Mouse (Mus musculus): Measurements from ENCODE around the gene Insig1. TPM values are rescaled to one million over a fixed set of nuclear protein-coding genes. Genes with fewer than 3 reads are reported as not detected.

Gene Insig1
- polyA plus RNA-seq, 1 experiment from 2014 or later = 57.6 TPM

GRCm38 (mm10) chr5:28039746-28040655 lies 31.2 kb upstream of the Insig1 start:
- WGBS = 68% methylated on average over 7 of the region's 7 CpGs
- H3K9ac ChIP-seq = no peak overlapping the region
- no peak overlapping the region for H3K4me2 ChIP-seq
- H3K4me3 ChIP-seq = no peak overlapping the region
- ATAC-seq (ENCODE audit: borderline replicate concordance, extremely low read depth, low FRiP score, low TSS enrichment) = no peak
- no peak overlapping the region for H3K27ac ChIP-seq
- H3K4me1 ChIP-seq = peaks cover 30% of the 10 kb centered on the region
- no peaks in the 10 kb centered on the region for H3K9me3 ChIP-seq
- H3K36me3 ChIP-seq = no peaks in the 10 kb centered on the region
- H3K27me3 ChIP-seq = no peaks in the 10 kb centered on the region

- no peak overlapping the region for H3K27ac ChIP-seq
- H3K4me3 ChIP-seq = no peak overlapping the region
- no peak overlapping the region for H3K4me2 ChIP-seq
- no peak for ATAC-seq (ENCODE audit: borderline replicate concordance, extremely low read depth, low FRiP score, low TSS enrichment)
- no peaks in the 10 kb centered on the region for H3K9me3 ChIP-seq
- no peaks in the 10 kb centered on the region for H3K27me3 ChIP-seq
- H3K4me1 ChIP-seq = peaks cover 30% of the 10 kb centered on the region
- WGBS = 80% methylated on average over 3 of the region's 3 CpGs
- H3K9ac ChIP-seq = no peak overlapping the region
- no peaks in the 10 kb centered on the region for H3K36me3 ChIP-seq
Observed at GRCm38 (mm10) chr5:28040726-28041125, 30.4 kb upstream of the Insig1 start.

- WGBS = 93% methylated on average over 3 of the region's 3 CpGs
- no peak overlapping the region for H3K4me2 ChIP-seq
- H3K27ac ChIP-seq = no peak overlapping the region
- H3K4me3 ChIP-seq = no peak overlapping the region
- ATAC-seq (ENCODE audit: borderline replicate concordance, extremely low read depth, low FRiP score, low TSS enrichment) = no peak
- no peaks in the 10 kb centered on the region for H3K9me3 ChIP-seq
- peaks cover 24% of the 10 kb centered on the region for H3K4me1 ChIP-seq
- H3K27me3 ChIP-seq = no peaks in the 10 kb centered on the region
- H3K36me3 ChIP-seq = no peaks in the 10 kb centered on the region
- H3K9ac ChIP-seq = no peak overlapping the region
Observed at GRCm38 (mm10) chr5:28042021-28042420, 29.1 kb upstream of the Insig1 start.

GRCm38 (mm10) chr5:28042779-28043178 lies 28.4 kb upstream of the Insig1 start:
- no peak for ATAC-seq (ENCODE audit: borderline replicate concordance, extremely low read depth, low FRiP score, low TSS enrichment)
- Histone ChIP-seq H3K9me3 (no peaks in the 10 kb centered on the region), H3K9ac (no peak overlapping the region), H3K27ac (no peak overlapping the region), H3K36me3 (no peaks in the 10 kb centered on the region), H3K4me3 (no peak overlapping the region), H3K4me1 (peaks cover 16% of the 10 kb centered on the region), H3K4me2 (no peak overlapping the region), H3K27me3 (no peaks in the 10 kb centered on the region)
- WGBS = 22% methylated on average over 2 of the region's 2 CpGs

GRCm38 (mm10) chr5:28043386-28043785 lies 27.8 kb upstream of the Insig1 start:
- no peak overlapping the region for H3K9ac ChIP-seq
- no peak overlapping the region for H3K27ac ChIP-seq
- no peak for ATAC-seq (ENCODE audit: borderline replicate concordance, extremely low read depth, low FRiP score, low TSS enrichment)
- H3K27me3 ChIP-seq = no peaks in the 10 kb centered on the region
- H3K36me3 ChIP-seq = no peaks in the 10 kb centered on the region
- 59% methylated on average over 5 of the region's 5 CpGs for WGBS
- peaks cover 10% of the 10 kb centered on the region for H3K4me1 ChIP-seq
- H3K4me3 ChIP-seq = no peak overlapping the region
- H3K4me2 ChIP-seq = no peak overlapping the region
- H3K9me3 ChIP-seq = no peaks in the 10 kb centered on the region

GRCm38 (mm10) chr5:28046966-28047365 lies 24.2 kb upstream of the Insig1 start:
- H3K9me3 ChIP-seq = no peaks in the 10 kb centered on the region
- 68% methylated on average over 3 of the region's 3 CpGs for WGBS
- H3K4me2 ChIP-seq = no peak overlapping the region
- 0 out of 2 replicates have a peak, but pooled peaks cover 8% of the 10 kb centered on the region for H3K4me1 ChIP-seq
- ATAC-seq (ENCODE audit: borderline replicate concordance, extremely low read depth, low FRiP score, low TSS enrichment) = no peak
- no peak overlapping the region for H3K27ac ChIP-seq
- no peak overlapping the region for H3K4me3 ChIP-seq
- H3K9ac ChIP-seq = no peak overlapping the region
- H3K27me3 ChIP-seq = no peaks in the 10 kb centered on the region
- no peaks in the 10 kb centered on the region for H3K36me3 ChIP-seq

GRCm38 (mm10) chr5:28047961-28048360 lies 23.2 kb upstream of the Insig1 start:
- no peak for ATAC-seq (ENCODE audit: borderline replicate concordance, extremely low read depth, low FRiP score, low TSS enrichment)
- H3K27me3 ChIP-seq = no peaks in the 10 kb centered on the region
- H3K4me1 ChIP-seq = no peaks in the 10 kb centered on the region
- H3K4me3 ChIP-seq = no peak overlapping the region
- no peak overlapping the region for H3K9ac ChIP-seq
- no peak overlapping the region for H3K4me2 ChIP-seq
- no peaks in the 10 kb centered on the region for H3K36me3 ChIP-seq
- no peak overlapping the region for H3K27ac ChIP-seq
- 62% methylated on average over 1 of the region's 1 CpGs for WGBS
- H3K9me3 ChIP-seq = no peaks in the 10 kb centered on the region

- Histone ChIP-seq H3K4me2 (no peak overlapping the region), H3K9ac (no peak overlapping the region), H3K4me3 (no peak overlapping the region), H3K27ac (peak overlapping the region; percentile 72), H3K4me1 (0 out of 2 replicates have a peak, but pooled peaks cover 12% of the 10 kb centered on the region), H3K27me3 (no peaks in the 10 kb centered on the region), H3K9me3 (no peaks in the 10 kb centered on the region), H3K36me3 (no peaks in the 10 kb centered on the region)
- ATAC-seq (ENCODE audit: borderline replicate concordance, extremely low read depth, low FRiP score, low TSS enrichment) = peak; percentile 89
- WGBS = 39% methylated on average over 2 of the region's 2 CpGs
Observed at GRCm38 (mm10) chr5:28055450-28055849, 15.7 kb upstream of the Insig1 start.

- H3K9ac ChIP-seq = no peak overlapping the region
- no peaks in the 10 kb centered on the region for H3K9me3 ChIP-seq
- WGBS = 83% methylated on average over 3 of the region's 3 CpGs
- no peaks in the 10 kb centered on the region for H3K36me3 ChIP-seq
- H3K27ac ChIP-seq = no peak overlapping the region
- H3K4me3 ChIP-seq = no peak overlapping the region
- H3K4me2 ChIP-seq = no peak overlapping the region
- peaks cover 22% of the 10 kb centered on the region for H3K4me1 ChIP-seq
- no peak for ATAC-seq (ENCODE audit: borderline replicate concordance, extremely low read depth, low FRiP score, low TSS enrichment)
- H3K27me3 ChIP-seq = no peaks in the 10 kb centered on the region
Observed at GRCm38 (mm10) chr5:28056877-28057276, 14.3 kb upstream of the Insig1 start.

GRCm38 (mm10) chr5:28060506-28060905 lies 10.7 kb upstream of the Insig1 start:
- Histone ChIP-seq H3K9me3 (no peaks in the 10 kb centered on the region), H3K4me1 (peaks cover 21% of the 10 kb centered on the region), H3K27me3 (no peaks in the 10 kb centered on the region), H3K27ac (peak overlapping the region; percentile 95), H3K36me3 (no peaks in the 10 kb centered on the region), H3K4me2 (no peak overlapping the region), H3K9ac (no peak overlapping the region), H3K4me3 (no peak overlapping the region)
- ATAC-seq (ENCODE audit: borderline replicate concordance, extremely low read depth, low FRiP score, low TSS enrichment) = peak; percentile 70

- ATAC-seq (ENCODE audit: borderline replicate concordance, extremely low read depth, low FRiP score, low TSS enrichment) = peak; percentile 72
- H3K36me3 ChIP-seq = no peaks in the 10 kb centered on the region
- H3K4me1 ChIP-seq = peaks cover 22% of the 10 kb centered on the region
- H3K9me3 ChIP-seq = no peaks in the 10 kb centered on the region
- H3K4me2 ChIP-seq = no peak overlapping the region
- H3K9ac ChIP-seq = no peak overlapping the region
- H3K4me3 ChIP-seq = no peak overlapping the region
- no peaks in the 10 kb centered on the region for H3K27me3 ChIP-seq
- WGBS = 48% methylated on average over 6 of the region's 6 CpGs
- peak overlapping the region; percentile 95 for H3K27ac ChIP-seq
Observed at GRCm38 (mm10) chr5:28061011-28061410, 10.2 kb upstream of the Insig1 start.

- no peaks in the 10 kb centered on the region for H3K36me3 ChIP-seq
- no peak for ATAC-seq (ENCODE audit: borderline replicate concordance, extremely low read depth, low FRiP score, low TSS enrichment)
- H3K27me3 ChIP-seq = no peaks in the 10 kb centered on the region
- H3K4me1 ChIP-seq = peaks cover 37% of the 10 kb centered on the region
- H3K9me3 ChIP-seq = no peaks in the 10 kb centered on the region
- no peak overlapping the region for H3K4me3 ChIP-seq
- H3K4me2 ChIP-seq = no peak overlapping the region
- no peak overlapping the region for H3K9ac ChIP-seq
- 60% methylated on average over 3 of the region's 3 CpGs for WGBS
- peak overlapping the region; percentile 26; the same call in 1 of the 2 replicates for H3K27ac ChIP-seq
Observed at GRCm38 (mm10) chr5:28063989-28064624, 7.1 kb upstream of the Insig1 start.

Data from lung, embryonic 15.5 days (tissue).